Mouse (Mus musculus): ENCODE results near the gene Gpc6. TPM values are rescaled to one million over a fixed set of nuclear protein-coding genes. Genes with fewer than 3 reads are reported as not detected.

The Gpc6 gene
- polyA plus RNA-seq, 1 experiment, result 14.0 TPM

DNA sequence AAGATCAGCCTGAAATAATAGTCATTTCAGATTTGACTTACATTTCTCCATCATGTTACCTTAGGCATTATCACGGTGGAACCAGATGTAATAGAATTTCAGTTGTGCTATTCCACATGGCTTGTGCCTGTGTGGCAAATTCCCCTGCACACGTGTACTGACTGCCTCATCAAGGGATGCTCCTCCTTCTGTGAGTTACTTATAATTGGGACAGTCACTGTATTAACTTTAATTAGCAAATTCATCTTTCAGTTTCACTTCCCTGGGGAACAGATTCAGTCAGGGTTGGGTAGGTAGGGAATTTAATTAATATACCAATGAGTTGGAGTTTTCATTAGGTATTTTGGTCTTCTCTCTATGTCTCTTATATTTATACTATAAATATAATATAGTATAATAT lies 869.8 kb downstream of the Gpc6 start:
- no peak for DNase-seq (ENCODE audit: low spot score)

- no peak for DNase-seq (ENCODE audit: low spot score)
Measured at GRCm38 (mm10) chr14:117796661-117797060, 871.5 kb downstream of the Gpc6 start.

GRCm38 (mm10) chr14:117800399-117800798 lies 875.3 kb downstream of the Gpc6 start:
- DNase-seq (ENCODE audit: low spot score), result no peak

GRCm38 (mm10) chr14:117807846-117808245 lies 882.7 kb downstream of the Gpc6 start:
- DNase-seq (ENCODE audit: low spot score), result no peak

GRCm38 (mm10) chr14:117808326-117808725 lies 883.2 kb downstream of the Gpc6 start:
- no peak for DNase-seq (ENCODE audit: low spot score)

- DNase-seq (ENCODE audit: low spot score), result no peak
Measured at GRCm38 (mm10) chr14:117810321-117811270, 885.5 kb downstream of the Gpc6 start.

GRCm38 (mm10) chr14:117813473-117813872 lies 888.4 kb downstream of the Gpc6 start:
- DNase-seq (ENCODE audit: low spot score), result no peak

DNA sequence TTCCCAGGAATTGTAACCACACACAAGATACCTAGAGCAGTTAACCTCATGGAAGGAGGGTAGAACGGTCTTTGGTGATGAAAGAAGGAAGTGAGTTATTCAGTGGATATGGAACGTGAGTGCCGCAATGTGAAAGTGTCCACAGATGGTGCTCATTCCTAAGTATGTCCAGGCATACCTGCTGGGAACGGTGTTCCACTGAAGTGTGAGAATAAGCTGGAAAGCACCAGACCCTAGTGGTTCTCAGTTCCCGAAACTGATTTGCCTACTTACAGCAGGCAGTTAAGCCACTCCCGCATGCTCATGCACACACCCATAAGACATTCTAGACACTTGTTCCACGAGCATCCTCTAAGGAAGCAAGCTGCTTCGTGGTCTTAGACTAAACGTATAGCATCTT lies 890.9 kb downstream of the Gpc6 start:
- DNase-seq (ENCODE audit: low spot score), result no peak

DNA sequence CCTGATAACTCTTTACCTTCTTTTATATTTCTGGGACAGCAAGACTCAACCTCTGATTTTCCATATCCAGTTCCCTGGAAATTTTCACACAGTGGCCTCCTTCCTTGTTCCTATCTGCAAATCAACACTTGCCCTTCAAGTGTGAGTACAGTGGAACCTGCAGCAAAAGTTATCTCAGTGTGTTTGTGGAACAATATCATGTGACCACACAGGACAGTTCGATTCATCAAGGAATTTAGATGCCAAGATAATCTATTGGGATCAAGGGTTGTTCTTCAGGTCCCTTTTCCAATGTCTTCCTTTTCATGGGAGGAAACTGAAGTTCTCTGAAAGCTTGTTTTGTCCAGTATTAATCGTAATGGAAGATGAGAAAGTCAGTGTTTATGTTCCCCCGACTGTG lies 891.6 kb downstream of the Gpc6 start:
- no peak for DNase-seq (ENCODE audit: low spot score)

DNA sequence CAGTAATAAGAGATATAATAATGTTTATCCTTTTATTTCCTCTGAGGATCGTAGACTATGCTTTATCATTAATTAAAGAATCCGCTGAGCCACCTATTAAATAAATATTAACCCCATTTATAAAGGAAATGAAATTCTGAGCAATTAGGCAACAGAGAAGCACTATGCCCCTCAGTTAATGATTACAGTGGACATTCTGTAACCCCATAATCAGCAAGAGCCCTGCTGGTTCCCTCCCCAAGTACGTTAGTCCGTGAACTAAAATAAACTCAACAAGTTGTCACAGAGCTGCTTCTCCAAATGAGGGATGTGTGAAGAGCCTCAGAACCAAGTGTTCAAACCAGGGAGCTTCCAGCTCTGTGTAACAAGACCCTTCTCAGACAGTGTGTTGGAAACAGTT lies 892.1 kb downstream of the Gpc6 start:
- DNase-seq (ENCODE audit: low spot score), result no peak

GRCm38 (mm10) chr14:117824491-117824890 lies 899.4 kb downstream of the Gpc6 start:
- DNase-seq (ENCODE audit: low spot score), result no peak

DNA sequence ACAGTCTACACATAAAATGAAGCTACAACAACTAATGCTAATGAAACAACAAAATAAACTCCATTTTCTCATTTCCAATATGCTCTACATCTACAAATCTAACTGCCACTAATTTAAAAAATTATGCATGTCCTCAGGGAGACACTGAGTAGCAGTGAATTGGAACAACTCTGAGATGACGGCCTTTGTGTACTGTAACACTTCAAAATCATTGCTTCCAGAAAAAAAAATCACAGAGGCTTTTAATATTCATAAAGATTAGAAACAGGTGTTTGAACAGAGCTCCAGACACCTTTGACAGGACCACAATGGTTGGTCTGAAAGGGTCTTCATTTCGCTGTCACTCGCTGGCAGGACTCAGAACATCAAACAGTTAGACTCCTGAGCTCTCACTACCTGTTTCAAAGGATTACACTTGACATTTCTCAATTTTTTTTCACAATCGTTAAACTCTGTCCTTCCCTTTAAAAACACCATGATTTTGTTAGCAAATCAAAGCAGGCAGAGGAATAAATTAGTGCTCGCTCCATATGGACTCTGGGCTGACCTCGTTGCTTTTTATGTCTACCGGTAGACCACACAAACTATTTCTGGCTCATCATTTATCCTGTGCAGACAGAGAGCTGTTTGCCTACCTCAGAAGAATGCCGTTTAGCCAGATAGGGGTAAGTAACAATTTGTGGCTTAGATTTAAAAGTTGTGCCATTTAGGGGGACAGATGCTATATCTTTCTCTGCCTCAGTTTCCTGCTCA lies 901.4 kb downstream of the Gpc6 start:
- no peak for DNase-seq (ENCODE audit: low spot score)

DNA sequence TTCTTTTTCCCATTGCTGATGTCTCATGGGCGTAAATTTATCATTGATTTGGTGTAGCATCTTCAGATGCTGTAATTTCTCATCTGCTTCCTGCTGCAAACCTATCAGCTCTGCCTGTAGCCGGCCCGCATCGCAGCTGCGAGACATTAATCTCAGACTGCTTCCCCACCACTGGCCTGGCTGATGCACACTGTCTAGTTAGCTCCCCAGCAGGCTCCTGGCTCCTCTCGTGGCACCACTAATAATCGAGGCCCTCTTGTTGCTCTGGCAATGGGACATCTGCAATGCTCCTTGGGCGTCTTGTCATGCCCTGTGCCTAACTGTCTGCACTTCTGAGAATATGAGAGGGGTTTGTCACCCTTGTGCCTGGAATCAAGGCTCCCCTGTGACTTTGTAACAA lies 906.2 kb downstream of the Gpc6 start:
- no peak for DNase-seq (ENCODE audit: low spot score)

- DNase-seq (ENCODE audit: low spot score), result no peak
Measured at GRCm38 (mm10) chr14:117831731-117832130, 906.6 kb downstream of the Gpc6 start.

- DNase-seq (ENCODE audit: low spot score), result no peak
Measured at GRCm38 (mm10) chr14:117835506-117835905, 910.4 kb downstream of the Gpc6 start.

DNA sequence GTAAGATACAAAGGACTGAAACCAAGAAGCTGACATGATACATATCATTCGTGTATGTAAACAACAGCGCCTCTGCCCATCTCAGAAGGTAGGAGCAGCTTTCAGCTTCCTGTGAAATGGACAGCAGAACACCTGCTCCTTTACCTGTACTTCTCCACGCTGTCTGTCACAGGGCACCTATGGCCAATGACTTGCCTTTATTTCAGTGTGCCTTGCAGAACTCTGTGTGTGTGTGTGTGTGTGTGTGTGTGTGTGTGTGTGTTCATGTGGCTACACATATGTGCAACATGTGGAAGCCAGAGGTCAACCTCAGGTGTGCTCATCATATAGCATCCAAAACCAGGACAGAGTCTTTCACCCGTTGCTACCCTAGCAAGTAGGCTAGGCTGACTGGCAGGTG lies 911.9 kb downstream of the Gpc6 start:
- no peak for DNase-seq (ENCODE audit: low spot score)

- DNase-seq (ENCODE audit: low spot score), result no peak
Measured at GRCm38 (mm10) chr14:117837715-117838114, 912.6 kb downstream of the Gpc6 start.

DNA sequence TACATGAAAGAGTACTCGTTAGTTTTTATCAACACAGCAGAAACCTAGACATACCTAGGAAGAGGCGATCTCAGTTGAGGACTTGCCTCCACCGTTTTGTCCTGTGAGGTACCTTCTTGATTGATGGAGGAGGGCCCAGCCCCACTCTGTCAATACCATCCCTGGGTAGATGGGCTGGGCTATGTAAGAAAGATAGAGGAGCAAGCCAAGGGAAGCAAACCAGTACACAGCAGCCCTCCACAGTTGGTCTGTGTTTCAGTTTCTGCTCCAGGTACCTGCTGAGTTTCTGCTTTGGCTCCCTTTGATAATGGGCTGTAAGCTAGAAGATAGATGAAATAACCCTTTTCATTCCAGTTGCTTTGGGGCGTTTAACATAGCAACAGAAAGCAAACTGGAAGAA lies 916.1 kb downstream of the Gpc6 start:
- DNase-seq (ENCODE audit: low spot score), result no peak

GRCm38 (mm10) chr14:117841797-117842553 lies 916.9 kb downstream of the Gpc6 start:
- no peak for DNase-seq (ENCODE audit: low spot score)

GRCm38 (mm10) chr14:117849591-117850505 lies 924.7 kb downstream of the Gpc6 start:
- DNase-seq (ENCODE audit: low spot score), result no peak

- DNase-seq (ENCODE audit: low spot score), result no peak
Measured at GRCm38 (mm10) chr14:117852266-117852665, 927.2 kb downstream of the Gpc6 start.

Measured in urinary bladder, adult 2 months (tissue).